Mouse (Mus musculus): ENCODE measurements around the gene Psmc1. TPM values are rescaled to one million over a fixed set of nuclear protein-coding genes. Genes with fewer than 3 reads are reported as not detected.

Psmc1 gene
- polyA plus RNA-seq, 2 experiments = 66.9 to 148 TPM

- no peak for DNase-seq (ENCODE audit: low read depth in 3 of 3, low spot score in 3 of 3)
- TF ChIP-seq CTCF (IDR thresholded peaks at IDR 0.05; ENCODE audit: low read depth) (no peak), EP300 (IDR thresholded peaks at IDR 0.05; ENCODE audit: low read depth) (no peak)
- 44% methylated on average over 5 of the region's 5 CpGs for WGBS (ENCODE audit: insufficient replicate concordance)
Observed at GRCm38 (mm10) chr12:100067477-100067876, 42.5 kb upstream of the Psmc1 start.

GRCm38 (mm10) chr12:100073201-100073672, 36.7 kb upstream of the Psmc1 start:
- ATAC-seq (ENCODE audit: insufficient read depth) (no peak), DNase-seq (ENCODE audit: low read depth in 3 of 3, low spot score in 3 of 3) (no peak)
- TF ChIP-seq CTCF (IDR thresholded peaks at IDR 0.05; ENCODE audit: low read depth) (no peak), EP300 (IDR thresholded peaks at IDR 0.05; ENCODE audit: low read depth) (no peak)
- no peaks in the 10 kb centered on the region for H3K36me3 ChIP-seq (replicated peaks; ENCODE audit: control insufficient read depth, insufficient read depth, low read depth)
- H3K4me3 ChIP-seq (ENCODE audit: insufficient read depth in 1 of 2, low read depth in 2 of 2, low read length in 2 of 2) = no peak overlapping the region
- H3K27ac ChIP-seq = no peak overlapping the region
- H3K4me2 ChIP-seq (ENCODE audit: low read depth) = no peak overlapping the region
- H3K4me1 ChIP-seq (replicated peaks; ENCODE audit: control insufficient read depth in 2 of 2, insufficient read depth in 2 of 2, low read length in 1 of 2) = no peaks in the 10 kb centered on the region
- H3K9me3 ChIP-seq (ENCODE audit: control insufficient read depth, low read length) = no peaks in the 10 kb centered on the region
- no peak overlapping the region for H3K9ac ChIP-seq (replicated peaks)
- H3K27me3 ChIP-seq (ENCODE audit: control insufficient read depth, insufficient read depth, low read length) = no peaks in the 10 kb centered on the region
- 60% methylated on average over 4 of the region's 4 CpGs for whole genome bisulfite sequencing (ENCODE audit: insufficient replicate concordance)

More at GRCm38 (mm10) chr12:100067477-100067876, 42.5 kb upstream of the Psmc1 start:
- H3K27ac ChIP-seq = no peak overlapping the region
- H3K4me3 ChIP-seq (ENCODE audit: insufficient read depth in 1 of 2, low read depth in 2 of 2, low read length in 2 of 2) = no peak overlapping the region
- no peak overlapping the region for H3K4me2 ChIP-seq (ENCODE audit: low read depth)
- H3K27me3 ChIP-seq (ENCODE audit: control insufficient read depth, insufficient read depth, low read length) = no peaks in the 10 kb centered on the region
- 0 out of 4 replicates have a peak, but pooled peaks cover 0 to 2% of the 10 kb centered on the region in 2 experiments for H3K4me1 ChIP-seq (replicated peaks; ENCODE audit: control insufficient read depth in 2 of 2, insufficient read depth in 2 of 2, low read length in 1 of 2)
- H3K9ac ChIP-seq (replicated peaks) = no peak overlapping the region
- H3K9me3 ChIP-seq (ENCODE audit: control insufficient read depth, low read length) = no peaks in the 10 kb centered on the region
- ATAC-seq (ENCODE audit: insufficient read depth) = no peak
- no peaks in the 10 kb centered on the region for H3K36me3 ChIP-seq (replicated peaks; ENCODE audit: control insufficient read depth, insufficient read depth, low read depth)

- Histone ChIP-seq H3K27me3 (ENCODE audit: control insufficient read depth, insufficient read depth, low read length) (no peaks in the 10 kb centered on the region), H3K27ac (no peak overlapping the region), H3K9ac (replicated peaks) (no peak overlapping the region), H3K9me3 (ENCODE audit: control insufficient read depth, low read length) (no peaks in the 10 kb centered on the region), H3K4me1 (replicated peaks; ENCODE audit: control insufficient read depth in 2 of 2, insufficient read depth in 2 of 2, low read length in 1 of 2) (no peaks in the 10 kb centered on the region), H3K36me3 (replicated peaks; ENCODE audit: control insufficient read depth, insufficient read depth, low read depth) (no peaks in the 10 kb centered on the region), H3K4me2 (ENCODE audit: low read depth) (no peak overlapping the region), H3K4me3 (ENCODE audit: insufficient read depth in 1 of 2, low read depth in 2 of 2, low read length in 2 of 2) (no peak overlapping the region)
- ATAC-seq (ENCODE audit: insufficient read depth) (no peak), DNase-seq (ENCODE audit: low read depth in 3 of 3, low spot score in 3 of 3) (no peak)
- 63% methylated on average over 4 of the region's 4 CpGs for WGBS (ENCODE audit: insufficient replicate concordance)
- no peak for TF ChIP-seq EP300 (IDR thresholded peaks at IDR 0.05; ENCODE audit: low read depth)
- no peak for TF ChIP-seq CTCF (IDR thresholded peaks at IDR 0.05; ENCODE audit: low read depth)
Observed at GRCm38 (mm10) chr12:100075715-100076114, 34.2 kb upstream of the Psmc1 start.

- Histone ChIP-seq H3K9ac (replicated peaks) (no peak overlapping the region), H3K4me1 (replicated peaks; ENCODE audit: control insufficient read depth in 2 of 2, insufficient read depth in 2 of 2, low read length in 1 of 2) (peaks cover 0 to 4% of the 10 kb centered on the region in 2 experiments; a peak in 1 of 4 replicates), H3K36me3 (replicated peaks; ENCODE audit: control insufficient read depth, insufficient read depth, low read depth) (no peaks in the 10 kb centered on the region), H3K4me2 (ENCODE audit: low read depth) (no peak overlapping the region), H3K27ac (no peak overlapping the region), H3K27me3 (ENCODE audit: control insufficient read depth, insufficient read depth, low read length) (no peaks in the 10 kb centered on the region), H3K4me3 (ENCODE audit: insufficient read depth in 1 of 2, low read depth in 2 of 2, low read length in 2 of 2) (no peak overlapping the region), H3K9me3 (ENCODE audit: control insufficient read depth, low read length) (no peaks in the 10 kb centered on the region)
- WGBS (ENCODE audit: insufficient replicate concordance) = 52% methylated on average over 8 of the region's 8 CpGs
- ATAC-seq (ENCODE audit: insufficient read depth) (no peak), DNase-seq (ENCODE audit: low read depth in 3 of 3, low spot score in 3 of 3) (no peak)
- TF ChIP-seq CTCF (IDR thresholded peaks at IDR 0.05; ENCODE audit: low read depth) = no peak
- TF ChIP-seq EP300 (IDR thresholded peaks at IDR 0.05; ENCODE audit: low read depth) = no peak
Observed at GRCm38 (mm10) chr12:100079636-100080286, 30.2 kb upstream of the Psmc1 start.

GRCm38 (mm10) chr12:100088026-100088425, 21.9 kb upstream of the Psmc1 start:
- 69% methylated on average over 3 of the region's 3 CpGs for WGBS (ENCODE audit: insufficient replicate concordance)
- no peak for ATAC-seq (ENCODE audit: insufficient read depth)
- Histone ChIP-seq H3K36me3 (replicated peaks; ENCODE audit: control insufficient read depth, insufficient read depth, low read depth) (no peaks in the 10 kb centered on the region), H3K4me3 (ENCODE audit: insufficient read depth in 1 of 2, low read depth in 2 of 2, low read length in 2 of 2) (no peak overlapping the region), H3K27ac (no peak overlapping the region), H3K4me2 (ENCODE audit: low read depth) (no peak overlapping the region), H3K9ac (replicated peaks) (no peak overlapping the region), H3K27me3 (ENCODE audit: control insufficient read depth, insufficient read depth, low read length) (no peaks in the 10 kb centered on the region), H3K4me1 (replicated peaks; ENCODE audit: control insufficient read depth in 2 of 2, insufficient read depth in 2 of 2, low read length in 1 of 2) (peaks cover 0 to 4% of the 10 kb centered on the region in 2 experiments; a peak in 1 of 4 replicates), H3K9me3 (ENCODE audit: control insufficient read depth, low read length) (no peaks in the 10 kb centered on the region)
- TF ChIP-seq EP300 (IDR thresholded peaks at IDR 0.05; ENCODE audit: low read depth) (no peak), CTCF (IDR thresholded peaks at IDR 0.05; ENCODE audit: low read depth) (no peak)
- no peak for DNase-seq (ENCODE audit: low read depth in 3 of 3, low spot score in 3 of 3)
